Mouse (Mus musculus) neural tube, embryonic 14.5 days (tissue): ENCODE results near the gene Foxred1. TPM values are rescaled to one million over a fixed set of nuclear protein-coding genes. Genes with fewer than 3 reads are reported as not detected.
A peak's percentile ranks its signal among the peaks of the same experiment; 100 is the strongest.

ENCODE experiments used
- ATAC-seq: fragments of 200-750 bp; cut with Nextera tagmentation; 2 replicates; pipeline ENCODE4 v1.8.0; 2017; ENCODE audit warnings: low read depth, mild to moderate bottlenecking, moderate TSS enrichment, moderate library complexity
- H3K27ac ChIP-seq: fragments of 300-500 bp; sonication (generic); 2 replicates; pipeline ENCODE4 v1.5.1; 2014; ENCODE audit warnings: low read depth, mild to moderate bottlenecking, control low read depth, low read length, moderate library complexity, mixed read lengths
- H3K27me3 ChIP-seq: fragments of 300-500 bp; sonication (generic); 2 replicates; pipeline ENCODE4 v1.6.1; 2014; ENCODE audit warnings: low read length; ENCODE audit not compliant: control insufficient read depth, insufficient read depth
- H3K36me3 ChIP-seq: fragments of 300-500 bp; sonication (generic); 2 replicates; pipeline ENCODE4 v1.6.1; 2014; ENCODE audit warnings: low read length, mixed read lengths; ENCODE audit not compliant: control insufficient read depth, insufficient read depth
- H3K4me1 ChIP-seq: fragments of 300-500 bp; sonication (generic); 2 replicates; pipeline ENCODE4 v1.6.1; 2014; ENCODE audit warnings: low read length; ENCODE audit not compliant: control insufficient read depth, insufficient read depth
- H3K4me2 ChIP-seq: fragments of 300-500 bp; sonication (generic); 2 replicates; pipeline ENCODE4 v1.6.1; 2014; ENCODE audit warnings: mild to moderate bottlenecking, low read depth, low read length, control low read depth
- H3K4me3 ChIP-seq: fragments of 300-500 bp; sonication (generic); 2 replicates; pipeline ENCODE4 v1.5.1; 2014; ENCODE audit warnings: low read depth, low read length, control low read depth, mixed read lengths
- H3K9ac ChIP-seq: fragments of 300-500 bp; sonication (generic); replicated peaks from 2 replicates; pipeline ENCODE4 v1.6.1; 2014; ENCODE audit warnings: low read depth, mild to moderate bottlenecking, control low read depth, low read length, mixed read lengths
- H3K9me3 ChIP-seq: fragments of 300-500 bp; sonication (generic); 2 replicates; pipeline ENCODE4 v1.6.1; 2016; ENCODE audit warnings: low read length; ENCODE audit not compliant: control insufficient read depth
- WGBS: fragments of 180-500 bp; shearing (Covaris S2); extraction: QIAGEN DNeasy Blood & Tissue Kit; methylation state at CpG from one replicate; pipeline ENCODE4 v1.1.7; 2014; 5-methylcytosine and 5-hydroxymethylcytosine counted together
- polyA plus RNA-seq: library from polyadenylated mRNA; unstranded; fragments of >200 nt; fragmentation: Nextera tagmentation; extraction: Ambion mirVana; gene quantifications from 2 replicates; pipeline ENCODE4 v1.2.1, GENCODE M21; 2014

Gene Foxred1
- polyA plus RNA-seq, 1 experiment from 2014 or later: 39.3 TPM

DNA sequence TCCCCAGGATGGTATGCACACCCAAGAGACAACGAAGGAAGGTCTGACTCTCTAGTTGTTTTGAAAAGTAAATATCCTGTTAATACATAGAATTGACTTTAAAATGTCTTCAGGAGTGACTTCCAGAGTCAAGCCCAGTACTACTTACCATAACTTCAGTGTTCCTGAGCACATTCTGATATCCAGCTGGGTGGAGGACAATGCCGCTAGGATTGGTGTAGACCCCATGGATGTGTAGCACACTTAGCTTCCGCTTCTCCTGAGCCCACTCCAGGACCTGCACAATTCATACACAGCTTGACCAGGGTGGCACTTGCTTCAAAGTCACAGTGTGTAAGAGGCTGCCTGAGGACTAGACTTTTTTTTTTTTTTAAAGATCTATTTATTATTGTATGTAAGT lies 12.6 kb upstream of the Foxred1 start:
- Histone ChIP-seq H3K4me1 (no peaks in the 10 kb centered on the region), H3K9ac (no peak overlapping the region), H3K9me3 (no peaks in the 10 kb centered on the region), H3K36me3 (peaks cover 24% of the 10 kb centered on the region), H3K4me2 (no peak overlapping the region), H3K27ac (no peak overlapping the region), H3K27me3 (no peaks in the 10 kb centered on the region), H3K4me3 (no peak overlapping the region)
- no peak for ATAC-seq
- 93% methylated on average over 3 of the region's 3 CpGs for WGBS

DNA sequence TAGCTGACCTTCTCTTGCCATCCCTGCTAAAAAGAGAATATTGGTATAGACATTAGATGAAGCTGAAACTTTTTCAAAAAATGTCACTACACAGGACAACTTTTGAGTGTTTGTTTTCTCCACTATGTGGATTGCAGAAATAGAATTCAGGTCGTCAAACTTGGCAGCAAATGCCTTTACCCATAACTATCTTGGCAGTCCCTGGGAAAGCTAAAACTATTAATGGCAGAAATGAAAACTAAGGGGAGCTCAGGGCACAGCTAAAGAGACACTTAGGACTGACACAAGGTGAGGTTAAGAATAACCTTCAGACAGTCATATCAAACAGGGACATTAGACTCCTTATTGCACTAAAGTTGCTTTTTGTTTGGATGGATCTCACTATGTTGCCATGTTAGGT lies 7.1 kb upstream of the Foxred1 start:
- Histone ChIP-seq H3K4me3 (no peak overlapping the region), H3K9me3 (no peaks in the 10 kb centered on the region)

DNA sequence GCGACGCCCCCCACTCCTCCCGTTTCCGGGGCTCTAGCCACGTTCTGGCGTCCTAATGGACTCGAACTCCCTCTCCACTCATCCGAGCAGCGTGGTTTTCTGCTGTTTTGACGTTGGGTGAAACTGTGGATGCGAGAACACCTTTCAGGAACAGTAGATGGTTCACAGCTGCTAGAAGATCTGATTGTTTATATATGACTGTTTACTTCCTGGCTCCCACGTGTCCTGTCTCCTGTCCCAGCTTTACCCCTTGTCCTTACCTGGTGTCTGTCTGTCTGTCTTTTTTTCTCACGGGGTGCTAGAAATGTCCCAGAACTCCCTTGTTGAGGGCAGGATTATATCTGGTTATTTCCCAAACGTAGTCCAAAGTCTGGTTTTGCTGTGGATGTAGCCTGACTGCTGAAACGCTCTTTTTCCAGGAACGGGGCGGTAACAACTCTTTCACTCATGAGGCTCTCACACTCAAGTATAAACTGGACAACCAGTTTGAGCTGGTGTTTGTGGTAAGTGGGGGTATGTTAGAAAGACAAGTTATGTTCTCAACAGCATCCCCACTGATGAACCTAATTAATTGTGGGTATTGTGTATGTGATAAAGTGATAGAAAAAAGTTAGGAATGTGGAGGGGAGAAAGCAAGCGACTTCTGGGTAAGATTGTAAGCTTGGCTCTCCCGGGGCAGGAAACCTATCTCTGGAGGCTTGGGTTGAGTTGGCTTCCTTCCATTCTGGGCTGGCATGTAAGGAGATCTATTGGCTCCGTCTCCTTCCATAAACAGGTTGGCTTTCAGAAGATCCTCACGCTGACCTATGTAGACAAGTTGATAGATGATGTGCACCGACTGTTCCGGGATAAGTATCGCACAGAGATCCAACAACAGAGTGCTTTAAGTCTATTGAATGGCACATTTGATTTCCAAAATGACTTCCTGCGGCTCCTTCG lies 987 bp upstream of the Foxred1 start:
- 39% methylated on average over 26 of the region's 26 CpGs for WGBS
- no peak overlapping the region; the same call in 1 of the 2 replicates for H3K27ac ChIP-seq
- H3K27me3 ChIP-seq: no peaks in the 10 kb centered on the region
- peak overlapping the region; percentile 55 for H3K4me2 ChIP-seq
- peaks cover 12% of the 10 kb centered on the region for H3K4me1 ChIP-seq
- H3K9ac ChIP-seq: peak overlapping the region; percentile 87
- no peak for ATAC-seq
- peaks cover 32% of the 10 kb centered on the region for H3K36me3 ChIP-seq
- H3K9me3 ChIP-seq: no peaks in the 10 kb centered on the region
- peak overlapping the region; percentile 75 for H3K4me3 ChIP-seq

More for the DNA sequence above, 7.1 kb upstream of the Foxred1 start:
- ATAC-seq: no peak
- no peak overlapping the region for H3K9ac ChIP-seq
- WGBS: 90% methylated on average over 1 of the region's 1 CpGs
- H3K4me1 ChIP-seq: no peaks in the 10 kb centered on the region
- peaks cover 54% of the 10 kb centered on the region for H3K36me3 ChIP-seq
- H3K4me2 ChIP-seq: no peak overlapping the region
- H3K27me3 ChIP-seq: no peaks in the 10 kb centered on the region
- H3K27ac ChIP-seq: no peak overlapping the region

DNA sequence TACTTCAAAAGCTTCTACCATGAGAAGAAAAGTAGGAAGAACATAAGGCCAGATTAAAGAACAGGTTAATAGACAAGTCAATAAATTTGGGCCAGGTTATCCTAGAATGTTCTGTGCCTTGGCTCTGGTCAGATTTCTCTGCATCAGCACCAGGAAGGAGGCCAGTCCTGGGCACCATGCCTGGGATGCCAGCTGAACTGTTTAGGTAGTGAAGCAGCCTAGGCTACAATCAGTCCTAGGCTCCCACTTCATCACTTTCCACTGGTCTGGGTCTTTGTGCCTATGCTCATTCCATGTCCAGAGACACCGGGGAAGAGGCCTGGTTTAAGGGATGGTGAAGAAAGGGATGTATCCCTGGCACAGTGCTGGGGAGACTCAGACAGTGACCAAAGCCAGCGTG lies 6.4 kb downstream of the Foxred1 start:
- no peak overlapping the region for H3K4me3 ChIP-seq
- no peak overlapping the region for H3K27ac ChIP-seq
- no peaks in the 10 kb centered on the region for H3K9me3 ChIP-seq
- no peak for ATAC-seq
- 98% methylated on average over 2 of the region's 2 CpGs for WGBS
- no peak overlapping the region for H3K4me2 ChIP-seq
- no peak overlapping the region for H3K9ac ChIP-seq
- peaks cover 16% of the 10 kb centered on the region for H3K36me3 ChIP-seq
- H3K4me1 ChIP-seq: peaks cover 9% of the 10 kb centered on the region
- no peaks in the 10 kb centered on the region for H3K27me3 ChIP-seq

DNA sequence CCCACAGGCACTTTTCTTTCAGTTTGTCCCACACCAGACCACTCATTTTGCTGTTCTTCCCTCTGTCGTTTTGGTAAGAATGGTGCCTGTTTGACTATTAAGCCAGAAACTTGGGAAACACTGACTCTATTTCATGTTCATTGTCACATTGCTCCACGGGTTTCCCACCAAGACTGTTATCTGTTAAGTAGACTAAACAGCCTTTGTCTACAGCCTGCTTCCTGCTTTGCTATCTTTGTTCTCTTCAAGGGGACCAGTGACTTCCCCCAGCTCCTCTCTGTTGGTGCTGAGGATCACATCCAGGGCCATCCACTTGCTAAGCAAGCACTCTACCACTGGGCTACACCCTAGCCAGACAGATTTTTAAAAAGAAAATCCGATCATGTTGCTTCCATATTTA lies 7.3 kb downstream of the Foxred1 start:
- H3K4me3 ChIP-seq: no peak overlapping the region
- peaks cover 16% of the 10 kb centered on the region for H3K36me3 ChIP-seq
- peaks cover 11% of the 10 kb centered on the region for H3K4me1 ChIP-seq
- no peak overlapping the region for H3K4me2 ChIP-seq
- no peak overlapping the region for H3K27ac ChIP-seq
- H3K27me3 ChIP-seq: no peaks in the 10 kb centered on the region
- 61% methylated on average over 3 of the region's 3 CpGs for WGBS
- no peaks in the 10 kb centered on the region for H3K9me3 ChIP-seq
- no peak overlapping the region for H3K9ac ChIP-seq
- ATAC-seq: no peak

DNA sequence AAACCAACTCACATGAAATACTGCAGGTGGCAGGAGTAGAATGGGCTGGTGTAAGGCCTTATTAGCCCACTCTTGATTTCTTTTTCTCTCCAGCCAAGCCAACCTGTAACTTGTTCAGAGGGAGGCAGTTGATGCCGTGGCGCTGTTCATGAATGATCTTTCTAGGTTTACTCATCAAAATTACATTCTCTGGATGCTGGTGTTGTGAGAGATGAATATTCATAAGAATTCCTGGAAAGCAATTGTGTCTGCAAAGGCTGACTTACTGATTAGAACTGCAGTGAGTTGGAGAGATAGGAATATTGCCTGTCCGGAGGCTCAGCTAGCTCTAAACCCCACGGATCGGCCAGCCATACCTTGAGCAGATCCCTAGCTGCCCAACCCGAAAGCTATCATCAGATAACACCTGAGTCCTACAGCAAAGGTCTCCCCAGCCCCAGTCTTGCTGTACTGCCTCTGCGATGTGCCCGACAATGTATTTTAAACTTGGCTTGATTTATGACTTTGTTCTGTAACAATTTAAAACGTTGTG lies 10.3 kb downstream of the Foxred1 start:
- ATAC-seq: no peak
- Histone ChIP-seq H3K9ac (no peak overlapping the region), H3K9me3 (no peaks in the 10 kb centered on the region), H3K27ac (no peak overlapping the region; the same call in 1 of the 2 replicates), H3K27me3 (no peaks in the 10 kb centered on the region), H3K4me1 (peaks cover 11% of the 10 kb centered on the region), H3K36me3 (no peaks in the 10 kb centered on the region; the same call in 1 of the 2 replicates), H3K4me2 (peak overlapping the region; percentile 77; the same call in 1 of the 2 replicates), H3K4me3 (peak overlapping the region; percentile 48; the same call in 1 of the 2 replicates)
- 49% methylated on average over 9 of the region's 9 CpGs for WGBS

DNA sequence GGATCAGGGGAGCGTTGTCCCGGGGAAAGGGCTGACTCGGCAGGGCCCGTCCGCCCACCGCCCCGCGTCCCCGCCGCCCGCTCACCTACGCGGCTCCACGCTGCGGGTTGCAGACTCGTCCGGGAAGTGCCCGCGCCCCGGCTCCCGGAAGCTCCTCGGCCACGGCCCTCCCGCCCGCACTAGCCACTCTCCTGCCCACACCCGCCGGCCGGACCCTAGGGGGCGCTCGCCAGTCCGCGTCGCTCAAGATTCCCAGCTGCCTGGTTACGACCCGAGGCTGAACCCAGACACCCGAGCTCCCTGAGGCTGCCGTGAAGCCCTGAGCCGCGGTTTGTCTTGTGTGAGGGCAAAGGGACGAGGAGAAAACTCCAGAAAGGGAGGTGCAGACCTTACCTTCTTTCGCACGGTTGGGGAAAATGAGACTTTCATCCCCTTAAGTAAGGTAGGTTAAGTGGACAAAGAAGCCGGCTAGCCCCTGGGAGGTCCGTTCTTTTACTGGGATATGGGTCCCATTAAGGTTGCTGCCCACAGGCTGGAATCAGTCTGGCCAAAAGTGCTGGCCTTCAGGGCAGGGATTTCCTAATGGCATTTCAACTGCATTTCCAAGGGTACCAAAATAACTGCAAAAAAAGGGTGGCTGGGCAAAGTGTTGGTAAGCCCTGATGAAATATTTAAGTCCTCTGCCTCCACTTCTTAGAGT lies 10.9 kb downstream of the Foxred1 start, which contains the start of the genes Srpr and Tirap:
Srpr (plus strand) TSS at position 404 of the 700 bp plus-strand sequence.
Tirap (minus strand) TSS at position 520 of the 700 bp plus-strand sequence.
- Histone ChIP-seq H3K4me1 (peaks cover 11% of the 10 kb centered on the region), H3K27ac (no peak within 1 kb of the TSS; the same call in 1 of the 2 replicates), H3K4me3 (peak within 1 kb of the TSS; percentile 48), H3K27me3 (no peaks in the 10 kb centered on the region), H3K9me3 (no peaks in the 10 kb centered on the region), H3K36me3 (no peaks in the 10 kb centered on the region), H3K4me2 (peak within 1 kb of the TSS; percentile 77), H3K9ac (peak within 1 kb of the TSS; percentile 66)
- peak; percentile 90 for ATAC-seq
- WGBS: under 1% methylated on average over 44 of the region's 44 CpGs

DNA sequence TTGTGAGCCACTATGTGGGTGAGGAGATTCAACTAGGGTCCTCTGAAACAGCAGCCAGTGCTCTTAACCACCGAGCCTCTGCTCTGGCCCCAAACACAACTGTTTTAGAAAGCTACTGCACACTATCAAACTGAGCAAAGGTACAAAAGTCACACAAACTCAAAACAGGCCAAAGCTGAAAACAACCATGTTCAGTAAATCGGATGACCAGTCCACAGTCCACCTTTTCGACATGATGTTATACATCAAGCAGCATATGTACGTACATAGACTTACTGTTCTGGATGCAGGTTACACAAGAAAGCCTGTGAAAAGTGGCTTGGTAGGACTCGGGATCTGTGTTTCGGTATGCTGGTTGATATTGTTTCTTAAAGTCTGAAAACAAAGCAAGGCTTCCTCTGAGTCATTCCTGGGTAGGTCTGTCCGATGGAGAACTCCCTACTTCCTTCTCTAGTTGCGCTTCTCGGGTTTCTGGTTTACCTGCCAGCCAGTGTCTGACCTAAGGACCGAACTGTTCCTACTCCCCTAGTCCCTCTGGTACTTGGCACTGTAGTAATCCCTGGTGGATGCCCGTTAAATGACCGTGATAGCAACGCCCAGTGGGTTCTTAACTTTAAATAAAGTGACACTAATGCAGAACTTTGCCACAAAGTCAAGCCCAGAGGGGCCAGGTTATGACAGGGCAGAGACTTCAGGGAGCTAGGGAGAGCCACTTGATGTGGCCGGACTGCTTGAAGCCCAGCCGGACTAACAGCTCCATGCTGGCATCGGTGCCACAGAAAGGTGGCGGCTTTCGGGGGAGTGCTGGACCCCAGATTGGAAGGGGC lies 11.7 kb downstream of the Foxred1 start:
- H3K9me3 ChIP-seq: no peaks in the 10 kb centered on the region
- no peak overlapping the region for H3K27ac ChIP-seq
- WGBS: 27% methylated on average over 18 of the region's 18 CpGs
- H3K4me3 ChIP-seq: peak overlapping the region; percentile 48
- H3K4me1 ChIP-seq: peaks cover 11% of the 10 kb centered on the region
- H3K9ac ChIP-seq: peak overlapping the region; percentile 66
- peak overlapping the region; percentile 77 for H3K4me2 ChIP-seq
- ATAC-seq: peak; percentile 68
- no peaks in the 10 kb centered on the region for H3K27me3 ChIP-seq
- H3K36me3 ChIP-seq: no peaks in the 10 kb centered on the region
